Mouse (Mus musculus): Measurements from ENCODE around the gene Hsd17b10.

Gene Hsd17b10

DNA sequence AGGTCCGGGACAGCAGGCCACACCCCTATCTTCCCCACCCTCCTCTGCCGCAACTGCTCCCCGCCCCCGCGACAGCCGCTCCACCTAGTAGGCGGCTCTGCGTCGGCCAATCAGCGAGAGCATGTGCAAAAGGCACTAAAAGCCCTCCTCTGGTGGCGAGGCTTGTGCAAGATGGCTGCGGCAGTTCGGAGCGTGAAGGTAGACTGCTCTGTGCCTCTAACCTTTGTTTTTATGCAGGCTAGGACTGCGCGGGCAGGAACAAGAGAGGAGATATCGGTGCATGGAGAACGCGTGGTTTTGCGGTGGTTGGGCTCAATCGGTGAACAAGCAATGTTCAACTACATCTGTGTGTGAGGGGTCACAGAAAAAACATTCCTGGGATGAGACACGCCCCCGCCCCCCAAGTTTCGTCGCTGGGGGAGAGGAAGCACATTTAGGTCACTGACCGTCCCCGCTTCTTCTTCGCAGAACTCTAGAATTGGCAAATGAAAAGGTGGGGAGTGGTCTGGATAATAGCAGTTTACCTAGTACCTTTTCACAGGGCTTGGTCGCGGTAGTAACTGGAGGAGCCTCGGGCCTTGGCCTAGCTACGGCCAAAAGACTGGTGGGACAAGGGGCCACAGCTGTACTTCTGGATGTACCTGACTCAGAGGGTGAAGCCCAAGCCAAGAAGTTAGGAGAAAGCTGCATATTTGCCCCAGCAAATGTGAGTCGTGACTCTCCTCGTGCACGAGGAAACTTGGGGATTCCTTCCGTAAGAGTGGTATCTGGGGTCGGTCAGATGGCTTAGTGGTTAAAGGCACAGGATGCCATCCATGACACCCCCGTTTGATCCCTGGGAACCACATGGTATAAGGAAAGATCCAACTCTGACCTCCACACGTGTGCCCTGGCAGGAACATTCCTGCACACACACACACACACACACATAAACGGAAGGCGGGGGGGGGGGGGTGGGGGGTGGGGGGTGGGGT lies at the start of gene Hsd17b10:
Hsd17b10 (plus strand) TSS at position 109 of the 974 bp plus-strand sequence.
- in situ Hi-C loops (cut with MboI, MseI) = loop anchor here (10.0 kb wide), 1 partner anchor 57 kb away; no protein-coding TSS in a partner anchor

DNA sequence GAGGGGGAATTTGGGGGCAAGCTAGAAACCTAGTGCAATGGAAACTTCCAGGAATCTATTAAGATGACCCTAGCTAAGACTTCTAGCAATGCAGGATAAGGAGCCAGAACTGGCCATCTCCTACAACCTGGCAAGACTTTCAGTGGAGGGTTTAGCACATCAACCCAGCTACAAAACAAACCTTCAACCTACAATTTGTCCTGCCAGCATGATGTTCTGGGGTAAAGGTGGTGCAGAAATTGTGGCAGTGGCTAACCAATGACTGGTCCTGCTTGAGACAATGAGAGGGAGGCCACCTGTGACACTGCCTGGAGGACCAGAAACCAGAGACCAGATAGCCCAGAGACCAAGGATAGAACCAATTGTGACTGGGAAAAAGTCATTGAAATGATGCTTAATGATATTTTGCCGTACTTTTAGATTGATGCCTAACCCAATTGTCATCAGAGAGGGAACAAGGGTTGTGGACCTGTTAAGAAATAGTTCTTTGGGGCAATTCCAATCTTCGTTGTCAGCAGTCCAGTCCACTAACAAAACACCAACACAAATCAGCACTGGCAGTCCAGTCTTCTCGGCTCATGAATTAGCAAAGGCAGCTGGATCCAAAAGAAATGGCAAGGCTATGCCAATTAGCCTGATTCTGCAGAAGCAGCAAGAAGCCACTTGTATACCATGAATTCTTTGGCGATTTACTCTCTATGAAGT lies 2.5 kb upstream of the Hsd17b10 start:
- in situ Hi-C loops (cut with MboI, MseI) = no loop called here

DNA sequence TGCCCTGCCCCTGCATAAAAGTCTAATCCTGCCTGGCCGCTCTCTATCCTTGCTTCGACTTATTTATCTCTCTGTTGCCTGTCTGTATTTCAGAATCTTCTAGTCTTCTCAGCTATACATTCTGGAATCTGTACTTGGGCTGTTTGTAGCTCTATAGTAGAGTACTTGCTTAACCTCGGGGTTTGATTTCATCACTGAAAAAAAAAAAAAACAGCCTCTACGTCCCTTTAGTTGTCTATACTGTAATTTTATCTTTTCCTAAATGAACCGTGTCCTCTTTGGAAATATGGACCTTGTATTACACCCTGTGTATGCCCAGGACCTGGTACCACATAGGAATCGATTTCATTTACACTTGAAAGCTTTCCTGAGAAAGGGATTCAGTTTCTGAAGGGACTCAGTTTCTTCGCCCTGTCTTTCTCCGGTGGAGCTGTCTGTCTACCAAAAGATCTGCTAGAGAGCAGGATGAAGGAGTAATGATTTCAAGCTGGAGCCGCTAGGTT lies 412 bp upstream of the Hsd17b10 start:
- in situ Hi-C loops (cut with MboI, MseI) = loop anchor here (10.0 kb wide), 1 partner anchor 56 kb away; no protein-coding TSS in a partner anchor

DNA sequence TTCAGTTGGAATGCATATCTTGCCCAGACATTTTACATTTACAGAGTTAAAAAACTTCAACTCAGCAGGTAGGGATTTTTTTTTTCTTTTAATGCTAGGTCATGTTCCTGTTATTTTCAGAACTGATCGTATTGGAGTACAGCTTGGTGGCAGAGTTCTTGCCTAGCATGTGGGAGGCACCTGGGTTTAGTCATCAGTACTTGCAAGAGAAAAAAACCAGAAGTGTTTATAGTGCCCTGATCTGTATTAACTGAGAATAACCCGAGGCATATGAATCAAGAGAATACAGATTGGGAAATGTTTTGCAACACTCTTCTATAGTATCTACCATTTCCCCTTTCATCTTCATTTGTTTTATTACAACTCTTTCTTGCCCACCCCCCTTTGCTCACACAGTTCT lies 1.2 kb downstream of the Hsd17b10 start:
- in situ Hi-C loops (cut with MboI, MseI) = loop anchor here (10.0 kb wide), 1 partner anchor 58 kb away; no protein-coding TSS in a partner anchor

DNA sequence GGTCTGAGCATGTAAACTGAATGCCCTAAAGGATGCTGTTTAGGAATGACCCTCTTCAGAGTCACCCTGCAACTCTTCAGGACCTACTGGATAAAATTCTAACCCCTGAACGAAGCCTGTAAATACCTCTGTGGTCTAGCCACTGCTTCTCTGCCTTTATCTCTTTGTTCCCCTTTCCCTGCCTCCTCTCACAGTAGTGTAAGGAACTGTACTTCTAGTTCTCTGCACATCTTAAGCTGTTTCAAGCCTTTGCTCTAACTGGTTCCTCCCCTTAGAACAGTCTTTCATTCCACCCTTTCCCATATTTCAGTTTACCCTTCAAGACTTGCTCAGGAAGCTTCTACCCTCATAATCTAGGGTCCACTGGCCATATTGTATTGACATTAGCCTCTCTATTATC lies 6.2 kb downstream of the Hsd17b10 start:
- in situ Hi-C loops (cut with MboI, MseI) = loop anchor here (10.0 kb wide), 1 partner anchor 63 kb away; no protein-coding TSS in a partner anchor

DNA sequence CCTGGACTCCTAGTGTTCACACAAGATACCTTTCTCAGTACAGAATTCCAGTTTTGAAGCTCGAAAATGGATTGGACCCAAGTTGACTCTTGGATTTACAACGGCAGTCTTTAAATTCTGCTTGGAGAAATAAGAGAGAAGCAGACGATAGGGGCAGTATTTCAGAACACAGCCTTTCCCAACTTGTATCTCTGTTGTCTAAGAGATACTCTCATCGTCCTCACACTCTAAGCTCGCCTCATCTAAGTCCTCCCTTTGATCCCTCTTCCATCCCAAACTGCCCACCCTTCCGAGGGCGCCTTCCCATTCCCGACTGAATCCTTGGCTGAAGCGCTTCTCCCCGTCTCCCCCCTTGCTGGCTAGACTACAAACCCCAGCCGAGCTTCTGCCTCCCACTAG lies 14.1 kb downstream of the Hsd17b10 start:
- in situ Hi-C loops (cut with MboI, MseI) = no loop called here

DNA sequence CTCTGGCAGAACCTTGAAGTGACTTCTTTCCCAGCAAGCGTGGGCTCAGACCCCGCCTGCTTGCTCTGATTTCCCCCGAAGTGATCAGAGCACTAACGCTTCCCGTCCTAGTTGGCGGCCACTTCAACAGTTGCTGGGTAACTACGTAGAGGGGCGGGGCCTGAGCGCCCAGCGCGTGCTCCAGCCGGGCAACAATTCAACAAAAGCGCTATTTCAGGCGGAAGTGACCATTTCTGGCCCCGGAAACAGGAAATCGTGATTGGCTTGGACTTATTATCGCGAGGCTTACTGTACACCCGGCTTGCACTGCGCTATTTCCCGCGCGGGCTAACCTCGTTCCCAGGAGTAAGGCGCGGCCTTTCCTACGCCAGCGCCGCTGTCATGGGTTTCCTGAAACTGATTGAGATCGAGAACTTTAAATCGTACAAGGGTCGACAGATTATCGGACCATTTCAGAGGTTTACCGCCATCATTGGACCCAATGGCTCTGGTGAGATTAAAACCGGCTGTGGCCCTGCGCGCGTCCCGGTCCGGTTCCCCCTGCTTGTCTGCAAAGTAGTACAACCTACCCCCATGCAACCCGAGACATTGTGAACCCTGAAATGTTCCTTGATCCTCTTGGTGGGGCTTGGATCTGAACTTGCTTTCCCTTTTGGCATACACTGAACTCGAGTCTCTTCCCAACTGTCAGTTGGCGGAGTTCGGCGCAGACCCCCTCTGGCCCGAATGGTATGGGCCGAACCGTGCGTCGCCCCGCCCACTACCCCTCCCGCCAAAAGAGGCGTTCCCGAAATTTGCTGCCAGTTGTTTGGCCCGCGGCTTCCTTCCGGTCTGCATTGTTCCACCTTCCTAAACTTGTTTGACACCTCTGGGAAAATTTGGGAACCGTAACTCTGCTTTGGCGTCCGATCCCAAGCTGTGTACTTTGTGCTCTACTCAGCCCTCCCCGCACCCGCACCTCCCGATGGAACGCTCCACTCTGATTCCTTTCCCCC lies 14.8 kb downstream of the Hsd17b10 start, which contains the start of the genes Ribc1 and Smc1a:
Ribc1 (minus strand) TSS at position 145 of the 995 bp plus-strand sequence.
Smc1a (plus strand) TSS at position 278 of the 995 bp plus-strand sequence.
- in situ Hi-C loops (cut with MboI, MseI) = no loop called here

DNA sequence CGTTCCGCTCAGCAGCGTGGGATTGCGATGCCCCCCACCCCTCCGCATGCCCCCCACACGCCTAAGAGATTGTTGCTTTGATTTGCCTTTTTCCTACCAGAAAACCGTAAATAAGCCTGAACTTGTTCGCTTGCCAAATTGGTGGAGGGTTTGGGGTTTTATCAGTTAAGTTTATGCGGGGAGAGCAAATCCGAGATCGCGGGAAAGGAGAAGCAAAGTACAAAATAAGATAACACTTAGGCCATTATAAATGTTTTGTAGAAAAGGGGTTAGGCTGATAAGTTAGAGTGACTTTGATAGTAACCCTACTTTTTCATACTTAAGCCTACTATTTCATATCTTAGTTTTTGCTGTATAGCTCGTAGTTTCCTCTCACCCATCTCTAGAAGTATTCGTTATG lies 15.5 kb downstream of the Hsd17b10 start:
- in situ Hi-C loops (cut with MboI, MseI) = no loop called here

DNA sequence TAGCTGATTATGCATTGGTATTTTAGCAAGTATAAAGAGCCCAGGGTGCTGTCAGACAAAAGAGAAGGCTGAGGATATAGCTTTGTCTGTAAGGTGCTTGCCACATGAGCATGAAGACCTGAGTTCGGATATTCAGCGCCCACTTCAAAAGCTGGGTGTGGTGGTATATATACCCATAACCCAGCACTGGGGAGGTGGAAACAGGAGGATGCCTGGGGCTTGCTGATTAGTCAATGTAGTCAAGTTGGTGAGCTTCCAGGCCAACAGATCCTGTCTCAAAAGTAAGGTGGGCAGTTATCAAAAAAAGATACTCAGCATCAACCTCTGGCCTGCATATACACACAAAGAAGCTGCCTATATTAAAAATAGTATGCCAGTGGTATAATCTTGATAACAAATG lies 17.6 kb downstream of the Hsd17b10 start:
- in situ Hi-C loops (cut with MboI, MseI) = no loop called here

DNA sequence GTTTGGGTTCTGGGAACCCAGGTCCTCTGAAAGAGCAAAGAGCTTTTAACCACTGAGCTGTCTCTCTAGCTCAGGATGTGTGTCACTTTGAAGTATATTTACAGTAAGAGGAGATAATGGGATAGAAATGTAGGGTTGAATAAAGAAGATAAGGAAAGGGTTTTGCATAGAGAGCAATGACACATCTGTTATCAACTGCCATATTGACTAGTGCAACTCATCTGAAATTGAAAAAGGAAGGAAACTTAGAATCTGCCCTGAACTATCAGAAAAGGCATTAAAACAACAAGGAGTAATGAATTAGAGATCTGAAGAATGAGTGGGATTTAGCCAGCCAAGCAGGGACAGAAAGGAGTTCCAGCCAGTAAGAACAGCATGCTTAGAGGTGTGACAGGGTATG lies 38.2 kb downstream of the Hsd17b10 start:
- in situ Hi-C loops (cut with MboI, MseI) = loop anchor here (10.0 kb wide), 1 partner anchor 125 kb away; no protein-coding TSS in a partner anchor

DNA sequence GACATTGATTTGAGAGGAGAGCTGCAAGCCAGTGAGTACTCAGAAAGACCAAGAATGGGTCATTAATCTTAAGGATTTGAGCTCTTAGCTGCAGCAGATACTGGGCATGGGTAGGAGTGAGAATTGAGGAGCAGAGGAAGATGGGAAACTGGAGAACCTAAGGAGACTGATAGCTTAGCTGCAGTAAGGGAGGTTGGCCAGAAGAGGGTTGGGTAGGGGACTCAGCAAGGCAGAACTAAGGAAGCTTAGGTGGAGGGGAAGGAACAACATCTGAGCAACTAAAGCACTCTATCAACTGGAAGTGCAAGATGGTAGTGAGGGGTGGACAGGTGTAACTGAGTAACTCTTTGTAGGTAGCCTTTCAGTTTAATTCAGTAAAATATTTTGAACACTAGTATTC lies 45.6 kb downstream of the Hsd17b10 start:
- in situ Hi-C loops (cut with MboI, MseI) = no loop called here

DNA sequence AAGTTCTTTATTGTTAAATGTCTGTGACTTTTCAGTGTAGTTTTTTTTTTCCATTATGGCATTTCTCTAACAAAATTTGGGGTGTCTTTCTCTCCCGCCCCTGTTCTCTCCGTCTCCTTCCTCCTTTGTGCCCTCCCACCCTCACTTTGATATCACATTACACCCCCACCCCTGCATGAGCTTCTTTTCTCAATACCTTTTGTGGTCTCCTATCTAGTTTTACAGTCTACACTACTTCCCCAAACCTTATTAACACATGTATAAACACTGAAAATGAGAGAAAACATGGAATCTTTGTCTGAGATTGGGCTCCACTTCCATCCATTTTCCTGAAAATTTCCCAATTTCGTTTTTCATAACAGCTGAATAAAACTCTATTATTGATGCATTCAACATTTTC lies 50.9 kb downstream of the Hsd17b10 start:
- in situ Hi-C loops (cut with MboI, MseI) = no loop called here
